Mouse (Mus musculus) induced T-regulatory cell, adult 2 months (primary cell): ENCODE results near the gene Gxylt1.
A peak's percentile ranks its signal among the peaks of the same experiment; 100 is the strongest.
"Not testable (repeated sequence)": the region's sequence is repeated elsewhere in the genome, so short reads cannot be mapped to it uniquely, and the experiment has no call there.

Experiments
- DNase-seq: peaks from one replicate; pipeline ENCODE4 v3.0.0-alpha.2; 2012; ENCODE audit warnings: low read depth

Gene Gxylt1

DNA sequence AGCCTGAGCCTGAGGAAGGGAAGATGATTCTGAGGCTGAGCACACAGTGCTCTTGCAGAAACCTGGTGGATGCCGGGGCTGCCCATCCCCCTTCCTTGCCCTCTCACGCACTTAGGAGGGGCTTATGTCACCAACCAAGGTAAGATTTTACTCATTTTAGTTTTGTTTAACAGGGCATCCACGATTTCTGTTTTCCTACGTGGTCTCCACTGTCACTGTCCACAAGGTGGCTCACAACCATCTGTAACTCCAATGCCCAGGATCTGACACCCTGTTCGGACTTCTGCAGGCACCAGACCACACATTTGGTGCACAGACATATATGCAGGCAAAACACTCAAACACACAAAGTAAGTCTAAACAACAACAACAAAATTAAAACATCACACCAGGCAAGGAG is 12.2 kb downstream of the Gxylt1 start:
- DNase-seq = no peak

DNA sequence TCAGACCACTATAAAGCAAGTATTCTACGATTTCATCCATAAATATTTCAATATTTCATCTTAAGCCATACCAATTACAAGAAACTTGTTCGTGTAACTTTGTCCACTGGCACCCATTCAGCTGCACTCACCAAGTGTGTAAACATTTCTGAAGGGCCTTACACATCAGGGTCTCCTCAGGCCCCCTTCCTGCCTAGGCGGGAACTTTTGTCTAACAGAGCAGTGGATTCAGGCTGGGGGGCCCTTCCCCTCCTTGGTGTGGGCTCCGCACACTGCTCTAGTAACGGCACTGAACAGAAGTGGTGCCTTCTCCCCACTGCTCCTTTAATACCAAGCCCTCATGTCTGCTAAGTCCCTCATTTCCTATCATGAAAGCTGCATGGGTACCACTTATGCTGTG is 12.7 kb downstream of the Gxylt1 start:
- DNase-seq = no peak

DNA sequence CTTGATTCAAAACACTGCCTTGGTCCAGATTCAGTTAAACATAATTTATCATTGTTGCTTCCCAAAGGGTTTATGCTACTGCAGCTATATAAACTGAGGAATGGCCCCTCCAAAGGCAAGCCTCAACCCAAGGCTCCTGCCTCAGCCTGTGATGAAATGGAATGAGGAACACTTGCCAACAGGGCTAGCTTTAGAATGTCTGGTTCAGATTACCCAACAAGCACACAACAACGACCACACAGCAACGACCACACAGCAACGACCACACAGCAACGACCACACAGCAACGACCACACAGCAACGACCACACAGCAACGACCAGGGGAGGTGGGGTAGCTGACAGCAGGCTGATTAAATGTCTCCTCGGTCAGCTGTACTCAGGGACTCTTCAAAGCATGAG is 15.0 kb downstream of the Gxylt1 start:
- no peak for DNase-seq

DNA sequence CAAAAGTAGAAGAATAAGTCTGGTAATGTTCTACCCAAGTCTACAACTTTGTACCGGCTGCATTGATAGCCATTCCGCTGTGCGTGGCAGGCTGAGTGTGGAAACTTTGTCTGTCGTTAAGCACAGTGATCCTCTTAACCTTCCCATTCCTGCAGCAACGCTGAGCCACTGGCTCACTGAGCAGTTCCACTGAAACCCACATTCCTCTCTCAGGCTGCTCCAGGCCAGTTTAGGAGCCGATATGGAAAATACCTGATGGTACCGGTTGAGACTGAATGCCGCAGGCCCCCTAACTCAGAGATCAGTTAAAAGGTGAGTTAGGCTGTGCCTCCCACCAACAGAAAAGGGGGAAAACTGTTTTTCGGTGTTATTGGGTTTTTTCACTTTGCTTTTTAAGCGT is 19.7 kb downstream of the Gxylt1 start:
- no peak for DNase-seq

DNA sequence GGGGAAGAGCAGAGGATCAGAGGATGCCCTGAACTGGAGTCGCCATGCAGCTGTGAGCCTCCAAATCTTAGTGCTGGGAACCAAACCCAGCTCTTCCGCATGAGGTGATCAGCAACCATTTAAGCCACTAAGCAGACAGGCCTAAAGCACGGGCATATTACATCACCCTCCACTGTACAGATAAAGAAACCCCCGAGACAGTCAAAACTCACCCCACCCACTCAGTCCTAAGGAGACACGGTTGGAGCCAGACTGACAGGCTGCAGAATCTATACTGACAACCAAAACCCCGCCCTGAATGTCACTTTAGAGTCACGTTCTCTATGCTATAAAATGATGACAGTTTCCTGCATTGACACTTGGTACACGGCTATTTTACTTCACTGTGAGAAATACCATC is 21.8 kb downstream of the Gxylt1 start:
- peak; percentile 18 for DNase-seq

DNA sequence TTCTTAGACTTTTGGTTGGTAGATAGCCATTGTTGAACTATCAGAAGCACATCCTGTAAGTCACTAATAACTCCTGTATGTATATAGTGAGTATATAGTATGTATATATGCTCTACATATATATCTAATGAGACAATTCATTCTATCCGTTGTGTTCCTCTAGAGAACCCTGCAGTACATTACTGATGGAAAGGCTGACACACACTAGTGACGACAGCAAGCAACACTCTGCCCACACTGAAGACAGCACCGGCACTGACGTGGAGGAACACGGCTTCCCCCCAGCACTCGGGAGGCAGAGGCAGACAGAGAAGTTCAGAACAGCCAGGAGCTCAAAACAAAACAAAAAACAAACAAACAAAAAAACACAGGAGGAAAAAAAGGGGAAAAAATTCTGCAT is 22.6 kb downstream of the Gxylt1 start:
- peak; percentile 45 for DNase-seq

DNA sequence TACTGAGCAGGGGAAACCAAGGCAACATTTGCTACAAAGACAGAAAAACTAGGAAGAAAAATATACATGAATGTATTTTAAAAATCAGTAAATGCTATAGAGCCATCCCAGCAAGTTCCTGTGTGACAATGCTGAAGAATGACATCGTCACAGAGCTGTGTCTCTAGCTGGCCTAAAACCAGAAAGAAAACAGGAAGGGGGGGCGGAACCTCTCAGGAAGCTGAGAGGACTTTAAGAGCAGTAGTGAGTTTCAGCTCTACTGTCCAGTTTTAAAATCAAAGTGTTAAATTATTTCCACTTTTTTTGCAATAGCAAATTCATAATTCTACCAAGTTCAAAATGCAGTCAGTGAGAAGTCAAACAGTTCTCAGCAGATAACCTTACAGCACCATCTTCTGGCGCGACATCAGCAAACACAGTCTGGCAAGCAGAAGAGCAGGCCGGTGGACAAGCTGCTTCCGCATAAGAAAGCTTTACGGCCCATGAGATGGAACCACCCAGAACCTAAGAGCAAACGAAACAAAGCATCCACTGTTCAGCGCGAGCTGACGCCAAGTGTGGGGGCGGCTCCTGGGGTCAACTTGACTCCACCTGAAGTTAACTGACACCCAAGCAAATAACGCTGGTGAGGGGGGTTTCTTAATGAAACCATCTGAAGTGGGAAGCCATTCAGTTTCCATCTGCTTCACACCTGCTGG is 23.3 kb downstream of the Gxylt1 start:
- peak; percentile 62 for DNase-seq

DNA sequence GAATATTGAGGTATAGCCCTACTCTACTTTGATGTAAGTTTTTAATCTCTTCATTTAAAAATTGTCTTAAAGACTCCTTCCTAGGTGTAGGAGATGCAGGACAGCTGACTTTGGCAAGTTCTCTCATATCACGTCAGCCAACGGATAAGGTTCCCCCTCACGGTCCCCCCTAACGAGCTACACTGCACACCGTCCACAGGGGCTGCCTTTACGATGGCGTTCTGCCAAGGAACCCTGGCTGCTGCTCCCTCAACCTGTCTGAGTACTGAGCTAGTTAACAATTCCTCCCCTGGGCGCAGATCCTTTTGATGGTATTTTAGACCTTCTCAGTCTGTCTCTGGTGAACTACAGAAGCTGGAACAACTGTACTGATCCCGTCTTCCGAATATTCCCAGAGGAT is 31.8 kb downstream of the Gxylt1 start:
- no peak for DNase-seq

DNA sequence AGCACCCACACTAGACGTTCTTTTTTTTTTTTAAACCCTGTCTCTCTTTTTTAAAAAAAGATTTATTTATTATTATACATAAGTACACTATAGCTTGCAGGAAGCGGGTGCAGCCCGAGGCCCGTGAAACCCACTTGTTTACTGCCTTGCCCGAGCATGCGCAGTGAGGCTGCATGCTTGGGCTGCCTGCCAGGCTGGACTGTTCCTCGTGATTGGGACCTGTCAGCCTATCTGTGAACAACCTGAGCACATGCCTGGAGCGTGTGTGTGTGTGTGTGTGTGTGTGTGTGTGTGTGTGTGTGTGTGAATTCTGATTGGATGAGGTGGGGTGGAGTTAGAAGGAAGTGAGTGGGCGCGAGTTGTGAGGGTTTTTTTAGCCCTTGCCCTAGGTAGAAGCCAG is 38.5 kb downstream of the Gxylt1 start:
- not testable (repeated sequence) for DNase-seq

DNA sequence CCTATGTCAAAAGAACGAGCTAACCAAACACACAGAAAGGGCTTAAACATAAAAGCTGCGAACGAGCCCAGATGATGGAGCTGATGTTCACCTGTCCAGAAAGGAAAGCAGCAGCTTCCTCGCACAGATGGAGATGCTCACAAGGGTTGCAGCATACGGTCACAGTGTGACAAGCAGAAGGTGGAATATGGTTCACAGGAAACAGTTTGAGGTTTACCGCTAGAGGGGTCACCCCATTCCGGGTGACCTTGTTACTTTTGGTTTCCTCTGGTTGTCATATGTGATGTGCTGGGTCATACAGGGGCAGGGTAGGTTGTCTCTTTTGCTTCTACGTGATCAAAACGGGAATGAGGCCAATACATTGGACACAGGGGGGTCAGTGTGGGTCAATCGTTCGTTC is 46.0 kb downstream of the Gxylt1 start:
- DNase-seq = peak; percentile 60

DNA sequence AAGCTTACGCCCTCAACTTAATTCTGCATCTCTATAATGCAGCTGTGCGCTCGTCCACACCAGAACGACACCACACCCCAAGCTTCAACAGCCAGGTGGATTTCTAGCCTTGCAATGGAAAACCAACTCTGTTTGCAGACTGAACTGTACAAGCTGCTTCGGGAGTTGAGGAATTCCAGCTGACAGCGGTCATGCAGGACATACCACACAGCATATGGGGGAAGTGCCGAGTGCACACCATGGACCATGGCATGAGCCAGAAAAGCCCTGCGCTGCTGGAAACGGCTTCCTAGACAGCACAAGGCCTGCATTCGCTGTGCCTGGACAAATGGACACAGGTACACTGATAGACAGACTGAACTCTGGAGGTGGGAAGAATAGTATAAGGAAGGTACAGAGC is 46.6 kb downstream of the Gxylt1 start:
- DNase-seq = no peak

DNA sequence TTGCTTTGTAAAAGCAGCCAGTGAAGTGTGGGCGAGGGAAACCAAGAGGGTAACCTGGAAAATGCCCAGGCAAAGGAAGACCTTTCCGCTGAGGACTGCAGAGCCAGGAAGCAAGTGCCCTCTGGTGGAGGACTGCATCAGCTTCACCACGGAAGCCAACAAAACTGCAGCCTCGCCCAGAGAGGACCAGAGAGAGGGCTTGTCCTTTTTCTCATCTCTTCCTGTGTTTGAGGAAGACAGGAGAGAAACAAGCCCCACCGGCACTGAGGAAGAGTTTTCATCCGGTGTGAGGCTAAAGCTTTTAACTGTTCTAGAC is 47.3 kb downstream of the Gxylt1 start:
- peak; percentile 61 for DNase-seq

DNA sequence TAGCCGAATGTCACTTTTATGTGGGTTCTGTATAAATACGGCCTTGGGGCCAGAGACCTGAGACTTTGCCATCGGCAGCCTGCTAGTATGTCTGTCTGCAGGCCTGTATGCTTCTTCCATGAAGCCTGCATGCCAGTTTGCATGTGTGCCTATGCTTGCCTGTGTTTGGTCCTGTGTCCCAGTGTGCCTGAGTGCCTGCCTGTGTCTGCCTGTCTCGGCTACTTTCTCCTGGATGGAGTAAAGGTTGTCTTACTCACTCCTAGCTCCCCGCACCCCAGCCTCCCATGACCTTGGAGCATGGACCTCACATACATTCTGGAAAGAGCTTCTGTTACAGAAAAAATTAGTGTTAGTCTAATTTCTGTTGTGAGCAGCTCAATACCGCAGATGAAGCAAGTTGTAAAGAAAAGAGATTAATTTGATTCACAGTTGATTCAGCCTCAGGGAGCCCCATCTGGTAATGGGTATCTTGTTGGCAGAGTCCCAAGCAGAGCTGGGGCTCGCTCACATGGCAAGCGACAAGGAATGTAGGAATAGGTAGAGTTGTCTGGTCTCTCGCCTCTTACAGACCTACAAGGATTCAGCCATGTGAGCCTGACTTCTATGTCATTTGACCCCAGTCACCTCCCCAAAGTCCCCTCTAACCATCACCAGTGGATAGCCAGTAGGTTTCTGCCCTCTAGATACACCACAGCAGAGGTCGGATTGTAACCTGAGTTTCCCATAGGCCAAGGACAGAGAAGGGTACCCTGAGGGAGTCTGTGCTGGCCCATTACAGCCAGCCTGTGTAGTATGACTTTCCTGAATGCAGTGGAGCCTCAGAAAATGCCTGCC is 47.8 kb downstream of the Gxylt1 start:
- no peak for DNase-seq

DNA sequence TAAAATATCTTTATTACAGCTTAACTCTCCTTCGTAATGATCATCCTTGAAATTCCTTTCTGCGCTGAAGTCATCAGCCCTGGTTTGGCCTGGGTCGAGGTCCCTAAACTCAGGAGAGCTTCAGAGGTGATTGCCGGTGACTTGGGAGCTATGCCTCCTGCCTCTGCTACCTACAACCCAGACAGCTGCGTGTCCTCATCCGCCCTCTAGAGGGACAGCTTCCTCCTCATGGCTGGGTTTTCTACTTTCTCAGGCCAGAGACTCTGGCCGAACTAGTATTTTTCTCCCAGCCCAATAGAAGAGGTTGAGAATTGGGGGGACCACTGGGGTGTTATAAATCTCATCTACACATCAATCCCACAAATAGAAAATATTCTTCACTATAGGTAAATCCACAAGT is 52.5 kb downstream of the Gxylt1 start:
- DNase-seq = peak; percentile 23

DNA sequence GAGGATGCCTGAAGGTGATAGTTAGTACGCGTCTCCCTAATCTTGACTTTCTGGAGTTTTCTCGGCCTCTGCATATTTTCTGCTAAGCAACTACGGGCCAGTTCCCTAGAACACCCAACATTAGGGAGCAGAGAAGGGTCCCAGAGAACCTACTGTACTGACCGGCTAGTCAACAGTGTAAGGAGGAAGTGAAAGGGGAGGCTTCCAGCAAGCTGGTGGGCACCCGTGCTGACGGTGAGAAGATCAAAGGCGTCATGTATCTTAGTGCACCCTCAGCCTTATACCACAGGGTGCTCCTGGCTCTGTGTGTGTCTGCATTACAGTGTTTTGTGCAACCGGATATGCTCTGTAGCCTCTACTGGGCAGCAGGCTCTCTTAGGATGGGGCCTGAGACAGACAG is 62.4 kb downstream of the Gxylt1 start:
- no peak for DNase-seq

DNA sequence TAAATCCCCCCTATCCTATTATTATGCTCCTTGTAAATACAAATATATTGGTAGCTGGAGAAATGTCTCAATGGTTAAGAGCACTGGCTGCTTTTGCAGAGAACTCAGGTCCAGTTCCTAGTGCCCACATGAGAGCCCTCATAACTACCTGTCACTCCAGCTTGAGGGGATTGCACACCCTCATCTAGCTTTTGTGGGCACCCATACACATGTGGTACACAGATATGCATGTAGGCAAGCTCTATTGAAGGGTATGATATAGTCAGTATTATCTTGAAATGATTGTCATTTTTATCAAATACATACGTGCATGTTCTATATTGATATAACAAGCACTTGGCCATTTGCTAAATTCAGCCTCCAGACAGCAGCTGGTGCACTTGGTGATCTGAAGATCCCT is 70.1 kb downstream of the Gxylt1 start:
- DNase-seq = no peak

DNA sequence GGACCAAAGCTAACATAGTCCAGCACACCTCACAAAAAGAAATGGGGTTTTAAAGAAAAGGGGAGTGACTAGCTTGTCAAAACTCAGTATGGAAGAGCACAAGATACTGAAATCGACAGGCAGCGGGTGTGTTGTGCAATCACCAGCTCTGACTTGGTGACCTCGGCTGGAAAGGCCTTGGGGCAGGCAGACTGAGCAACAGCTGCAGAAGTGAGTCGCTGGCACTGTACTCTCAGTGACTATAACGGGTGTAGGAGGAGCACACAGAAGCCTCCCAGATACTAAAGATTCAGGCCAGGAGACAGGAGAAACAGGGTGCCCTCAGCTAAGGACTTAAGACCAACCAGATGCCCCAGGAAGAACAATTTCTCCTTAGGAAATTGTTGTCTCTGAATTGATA is 73.0 kb downstream of the Gxylt1 start:
- no peak for DNase-seq

DNA sequence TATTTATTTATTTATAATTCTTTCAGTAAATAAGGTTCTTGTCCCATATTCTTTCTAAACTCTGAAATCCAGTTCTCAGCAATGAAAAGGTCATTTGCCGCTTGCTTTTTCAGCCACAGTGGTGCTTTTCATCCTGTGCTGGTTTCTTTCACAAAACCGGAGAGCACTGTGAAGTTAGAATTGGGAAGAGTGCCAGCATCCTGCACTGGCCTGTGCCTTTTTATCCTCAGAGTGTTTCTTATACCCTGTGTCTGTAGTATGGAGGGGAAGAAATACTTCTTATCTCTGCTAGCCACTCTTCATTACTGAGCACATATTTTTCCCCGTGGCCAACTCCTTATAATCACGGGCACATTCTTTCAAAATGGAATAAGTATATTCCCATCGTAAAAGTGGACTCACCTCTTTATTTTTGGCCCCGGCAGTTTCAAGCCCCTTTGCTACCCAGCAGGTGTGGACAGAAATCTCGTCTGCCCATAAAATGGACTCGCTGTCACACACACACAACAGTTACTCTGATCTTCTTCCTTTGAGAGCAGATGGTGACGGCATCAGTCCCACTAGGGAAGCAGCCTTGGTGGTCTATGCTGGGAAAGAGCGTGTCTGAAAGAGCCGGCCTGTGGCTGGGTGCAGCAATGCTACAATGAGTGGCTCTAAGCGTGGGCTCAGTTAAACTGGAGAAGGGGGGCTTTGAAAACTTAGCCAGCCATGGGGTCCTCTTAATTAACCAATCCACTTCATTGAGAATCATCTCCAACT is 83.4 kb downstream of the Gxylt1 start:
- DNase-seq = no peak
